Mouse (Mus musculus): ENCODE data around the gene Snf8. TPM values are rescaled to one million over a fixed set of nuclear protein-coding genes. Genes with fewer than 3 reads are reported as not detected.

The Snf8 gene
- 81.3 and 91.8 TPM in 2 replicates for polyA plus RNA-seq (2012; ENCODE audit: insufficient read depth, insufficient read length, missing spikeins)

DNA sequence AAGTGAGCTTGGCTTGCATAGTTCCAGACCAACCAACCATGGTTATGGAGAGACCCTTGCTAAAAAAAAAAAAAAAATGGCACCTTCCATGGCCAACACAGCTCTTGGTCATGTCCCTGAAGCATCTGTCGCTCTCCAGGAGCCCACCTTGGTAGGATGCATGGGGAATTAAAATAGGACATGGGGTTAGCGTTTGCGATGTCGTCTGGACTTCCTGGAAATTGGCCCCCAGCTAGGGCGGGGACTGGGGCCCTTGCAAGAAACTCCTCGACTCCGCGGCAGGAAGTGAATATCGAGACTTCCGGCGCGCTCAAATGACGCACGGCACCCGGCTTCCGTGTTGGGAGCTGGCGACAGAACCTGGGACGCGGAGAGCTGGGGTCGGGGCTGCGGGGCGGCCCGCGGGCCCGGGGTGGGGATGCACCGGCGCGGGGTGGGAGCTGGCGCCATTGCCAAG lies at the start of gene Snf8:
Gene Snf8, plus strand, starts transcription at position 290 of the 457 bp plus-strand sequence.
- H3K4me1 ChIP-seq (ENCODE audit: control insufficient read depth, insufficient read depth, low read length), result peaks cover 8% of the 10 kb centered on the region
- H3K4me3 ChIP-seq (ENCODE audit: insufficient read depth, low read length), result peak within 1 kb of the TSS; percentile 88
- peak within 1 kb of the TSS; percentile 67 for H3K27ac ChIP-seq (ENCODE audit: insufficient read depth, low read depth, low read length)
- TF ChIP-seq CTCF (IDR thresholded peaks at IDR 0.05; ENCODE audit: low read depth, low read length) (no peak), POLR2A (IDR thresholded peaks at IDR 0.05; ENCODE audit: borderline replicate concordance, low read depth, low read length) (no peak; the same call in 1 of the 2 replicates)

DNA sequence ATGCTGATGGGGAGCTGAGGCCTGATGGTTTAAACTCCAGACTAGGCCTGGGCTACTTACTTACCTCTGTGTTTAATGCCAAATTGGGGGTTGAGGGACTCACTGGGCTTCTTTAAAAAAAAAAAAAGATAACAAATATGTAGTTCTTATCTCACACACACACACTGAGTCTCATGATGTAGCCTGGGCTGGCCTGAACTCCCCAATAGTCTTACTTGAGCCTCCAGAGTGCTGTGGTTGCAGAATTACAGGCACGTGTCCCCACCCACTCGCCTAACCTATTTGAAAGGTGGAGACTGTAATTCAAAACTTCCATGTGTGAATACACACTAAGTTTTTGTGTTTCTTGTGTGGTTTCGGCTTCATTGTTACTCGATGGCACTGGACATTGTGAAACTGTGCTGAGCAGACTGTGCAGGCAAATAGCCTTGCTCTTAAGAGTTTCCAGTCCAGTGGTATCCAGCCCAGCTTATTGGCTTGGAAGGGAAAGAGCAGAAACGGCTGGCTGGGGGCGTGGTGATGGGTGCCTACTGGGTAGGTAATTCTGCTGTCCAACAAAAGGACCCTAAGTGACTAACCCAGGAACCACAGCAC lies 46.7 kb upstream of the Snf8 start:
- TF ChIP-seq CTCF (IDR thresholded peaks at IDR 0.05; ENCODE audit: low read depth, low read length) (no peak), POLR2A (IDR thresholded peaks at IDR 0.05; ENCODE audit: borderline replicate concordance, low read depth, low read length) (no peak)
- no peaks in the 10 kb centered on the region for H3K4me1 ChIP-seq (ENCODE audit: control insufficient read depth, insufficient read depth, low read length)
- H3K4me3 ChIP-seq (ENCODE audit: insufficient read depth, low read length), result no peak overlapping the region
- H3K27ac ChIP-seq (ENCODE audit: insufficient read depth, low read depth, low read length), result no peak overlapping the region

DNA sequence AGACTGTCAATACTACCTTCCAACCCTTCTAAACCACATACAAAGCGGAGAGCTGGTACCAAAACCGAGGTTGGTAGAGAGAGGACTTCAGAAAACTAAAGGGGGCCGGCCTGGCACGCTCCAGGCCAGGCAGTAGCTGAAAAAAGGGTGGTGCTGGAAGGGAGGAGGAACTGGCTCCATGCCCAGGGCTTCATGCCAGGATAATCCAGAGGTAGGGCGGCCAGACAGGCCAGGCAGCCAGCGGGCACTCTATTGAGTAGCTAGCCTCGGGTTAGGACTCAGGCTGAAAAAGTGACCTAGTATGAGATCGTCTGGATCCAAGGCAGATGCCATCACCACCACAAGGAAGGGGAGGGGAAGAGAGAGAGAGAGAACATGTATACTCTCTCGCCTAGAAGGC lies 46.2 kb upstream of the Snf8 start:
- H3K4me3 ChIP-seq (ENCODE audit: insufficient read depth, low read length), result no peak overlapping the region
- H3K27ac ChIP-seq (ENCODE audit: insufficient read depth, low read depth, low read length), result no peak overlapping the region
- TF ChIP-seq POLR2A (IDR thresholded peaks at IDR 0.05; ENCODE audit: borderline replicate concordance, low read depth, low read length), result no peak
- no peaks in the 10 kb centered on the region for H3K4me1 ChIP-seq (ENCODE audit: control insufficient read depth, insufficient read depth, low read length)

DNA sequence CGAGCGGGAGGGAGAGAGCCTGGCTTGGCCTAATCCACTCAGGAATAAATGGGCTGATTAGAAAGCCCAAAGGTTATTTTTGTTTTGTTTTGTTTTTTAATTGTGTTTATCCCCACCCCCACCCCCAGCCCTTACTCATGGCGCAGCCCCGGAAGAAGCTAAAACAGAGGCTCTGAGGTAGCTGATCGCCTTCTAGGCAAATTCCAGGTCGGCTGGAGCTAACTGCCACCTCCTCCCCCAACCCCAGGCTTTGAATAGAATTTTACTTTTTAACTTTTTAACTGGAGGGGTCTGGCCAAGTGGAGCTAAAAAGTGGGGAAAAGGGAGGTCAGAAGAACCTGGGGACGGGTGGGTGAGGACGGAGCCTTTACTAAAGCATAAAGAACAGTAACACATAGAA lies 44.8 kb upstream of the Snf8 start:
- no peaks in the 10 kb centered on the region for H3K4me1 ChIP-seq (ENCODE audit: control insufficient read depth, insufficient read depth, low read length)
- TF ChIP-seq POLR2A (IDR thresholded peaks at IDR 0.05; ENCODE audit: borderline replicate concordance, low read depth, low read length) (no peak), CTCF (IDR thresholded peaks at IDR 0.05; ENCODE audit: low read depth, low read length) (no peak)
- H3K27ac ChIP-seq (ENCODE audit: insufficient read depth, low read depth, low read length), result no peak overlapping the region
- H3K4me3 ChIP-seq (ENCODE audit: insufficient read depth, low read length), result no peak overlapping the region

DNA sequence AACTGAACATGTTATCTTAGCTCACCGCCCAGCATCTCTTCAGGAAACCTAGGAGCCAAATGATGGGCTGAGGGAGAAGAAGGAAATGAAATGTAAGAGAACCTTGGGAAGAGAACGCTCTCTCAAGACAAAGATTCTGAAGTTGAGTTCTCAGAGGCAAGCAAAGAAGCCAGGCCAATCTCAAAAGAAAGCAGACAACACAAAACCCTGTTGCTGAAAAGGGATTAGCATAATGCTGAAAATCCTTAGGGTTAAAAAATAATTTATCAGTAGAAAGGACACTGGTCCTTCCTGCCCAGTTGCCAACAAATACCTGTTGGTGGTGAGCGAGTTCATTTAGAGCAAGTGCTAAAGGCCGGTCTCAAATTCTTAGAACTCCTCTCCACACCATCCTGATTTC lies 44.3 kb upstream of the Snf8 start:
- Histone ChIP-seq H3K27ac (ENCODE audit: insufficient read depth, low read depth, low read length) (no peak overlapping the region), H3K4me3 (ENCODE audit: insufficient read depth, low read length) (no peak overlapping the region), H3K4me1 (ENCODE audit: control insufficient read depth, insufficient read depth, low read length) (no peaks in the 10 kb centered on the region)
- TF ChIP-seq CTCF (IDR thresholded peaks at IDR 0.05; ENCODE audit: low read depth, low read length), result no peak
- TF ChIP-seq POLR2A (IDR thresholded peaks at IDR 0.05; ENCODE audit: borderline replicate concordance, low read depth, low read length), result no peak

DNA sequence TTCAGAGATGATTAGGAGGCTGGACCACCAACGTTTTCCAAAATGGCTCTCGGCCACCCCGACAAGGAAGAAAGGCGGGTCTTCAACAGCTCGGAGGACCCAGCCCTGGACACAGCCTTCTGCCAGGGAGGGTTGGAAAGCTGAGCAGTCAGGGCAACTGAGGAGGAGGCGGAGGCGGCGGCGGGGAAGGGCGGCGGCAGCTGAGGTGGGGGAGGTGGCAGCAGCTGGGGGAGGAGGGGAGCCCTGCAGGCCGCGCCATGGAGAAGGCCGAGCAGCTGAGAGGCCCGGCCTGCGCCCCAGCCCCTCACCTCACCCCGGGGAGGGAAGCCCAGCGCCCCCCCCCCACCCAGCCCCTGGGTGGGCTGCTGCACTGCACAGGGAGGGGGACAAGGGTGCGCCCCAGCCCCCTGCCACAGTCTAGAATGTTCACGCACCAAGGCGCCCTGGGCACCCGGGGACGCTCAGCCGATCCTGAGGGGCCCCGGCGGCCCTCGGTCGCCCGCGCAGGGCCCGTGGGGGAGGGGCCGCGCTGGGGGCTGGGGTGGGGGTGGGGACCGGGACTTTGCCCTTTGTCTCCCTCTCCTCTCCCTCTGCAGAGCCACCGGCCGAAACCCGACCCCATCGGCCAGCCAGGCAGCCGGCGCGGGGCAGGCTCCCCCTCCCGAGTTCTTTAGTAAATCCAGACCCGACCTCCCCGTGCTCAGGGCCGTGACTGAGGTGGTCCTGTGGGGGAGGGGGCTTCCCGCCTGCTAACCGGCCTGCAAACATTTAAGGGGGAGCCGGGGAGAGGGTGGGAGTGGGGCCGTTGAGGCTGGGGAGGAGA lies 43.6 kb upstream of the Snf8 start:
- Histone ChIP-seq H3K4me1 (ENCODE audit: control insufficient read depth, insufficient read depth, low read length) (no peaks in the 10 kb centered on the region), H3K4me3 (ENCODE audit: insufficient read depth, low read length) (no peak overlapping the region), H3K27ac (ENCODE audit: insufficient read depth, low read depth, low read length) (no peak overlapping the region)
- TF ChIP-seq POLR2A (IDR thresholded peaks at IDR 0.05; ENCODE audit: borderline replicate concordance, low read depth, low read length) (no peak), CTCF (IDR thresholded peaks at IDR 0.05; ENCODE audit: low read depth, low read length) (no peak)

DNA sequence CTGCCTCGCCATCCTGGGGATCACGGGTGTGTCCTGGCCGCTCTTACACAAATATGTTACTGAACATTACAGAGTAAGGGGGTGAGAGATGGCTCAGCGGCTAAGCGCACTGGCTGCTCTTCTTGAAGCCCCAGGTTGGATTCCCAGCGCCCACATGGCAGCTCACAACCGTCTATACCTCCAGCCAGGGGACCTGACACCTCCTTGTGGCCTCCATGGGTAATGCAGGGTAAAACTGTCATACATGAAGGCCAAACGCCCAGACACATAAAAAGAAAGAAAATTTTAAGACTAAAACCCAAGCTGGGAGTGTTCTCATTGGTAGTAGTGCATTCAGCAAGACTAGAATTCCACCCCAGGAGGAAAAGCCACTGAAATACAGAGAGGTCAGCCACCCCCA lies 40.5 kb upstream of the Snf8 start:
- TF ChIP-seq CTCF (IDR thresholded peaks at IDR 0.05; ENCODE audit: low read depth, low read length) (no peak), POLR2A (IDR thresholded peaks at IDR 0.05; ENCODE audit: borderline replicate concordance, low read depth, low read length) (no peak)
- H3K4me1 ChIP-seq (ENCODE audit: control insufficient read depth, insufficient read depth, low read length), result no peaks in the 10 kb centered on the region

DNA sequence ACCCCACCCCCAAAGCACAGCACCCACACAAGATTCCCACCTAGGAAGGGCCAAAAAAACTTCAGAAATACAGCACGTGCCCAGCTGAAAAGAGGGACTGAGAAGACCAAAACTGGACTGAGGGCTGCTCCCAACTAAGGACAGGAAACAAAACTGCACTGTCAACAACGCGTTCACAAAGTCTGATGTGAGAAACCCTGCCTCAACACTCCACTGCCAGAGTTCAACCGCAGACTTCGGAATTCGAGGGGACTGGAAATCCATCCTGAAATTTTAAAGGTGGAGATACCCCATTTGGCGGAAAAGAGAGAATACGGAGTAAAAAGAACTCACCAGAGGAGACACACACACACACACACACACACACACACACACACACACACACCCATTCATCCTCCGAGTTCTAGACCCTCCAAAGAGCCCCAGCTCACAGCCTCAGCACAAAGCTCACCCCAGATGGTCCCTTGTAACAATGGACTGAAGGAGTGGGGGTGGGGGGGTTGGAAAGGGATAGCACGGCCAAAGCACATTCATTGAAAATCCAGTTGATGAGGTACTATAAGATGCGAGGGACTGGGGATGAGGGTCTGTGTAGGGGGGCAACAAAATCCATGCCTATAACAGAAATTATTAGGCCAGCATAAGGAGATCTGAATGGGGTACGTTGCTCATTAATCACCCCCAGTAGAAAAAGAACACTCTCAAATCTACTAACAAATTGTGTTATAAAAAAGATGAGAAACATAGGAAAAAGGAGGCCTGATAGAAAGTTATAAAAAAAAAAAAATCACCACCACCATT lies 31.4 kb upstream of the Snf8 start:
- H3K27ac ChIP-seq (ENCODE audit: insufficient read depth, low read depth, low read length), result no peak overlapping the region
- H3K4me1 ChIP-seq (ENCODE audit: control insufficient read depth, insufficient read depth, low read length), result no peaks in the 10 kb centered on the region
- TF ChIP-seq POLR2A (IDR thresholded peaks at IDR 0.05; ENCODE audit: borderline replicate concordance, low read depth, low read length) (no peak), CTCF (IDR thresholded peaks at IDR 0.05; ENCODE audit: low read depth, low read length) (no peak)
- H3K4me3 ChIP-seq (ENCODE audit: insufficient read depth, low read length), result no peak overlapping the region

More for the DNA sequence above, 40.5 kb upstream of the Snf8 start:
- no peak overlapping the region for H3K27ac ChIP-seq (ENCODE audit: insufficient read depth, low read depth, low read length)
- H3K4me3 ChIP-seq (ENCODE audit: insufficient read depth, low read length), result no peak overlapping the region

DNA sequence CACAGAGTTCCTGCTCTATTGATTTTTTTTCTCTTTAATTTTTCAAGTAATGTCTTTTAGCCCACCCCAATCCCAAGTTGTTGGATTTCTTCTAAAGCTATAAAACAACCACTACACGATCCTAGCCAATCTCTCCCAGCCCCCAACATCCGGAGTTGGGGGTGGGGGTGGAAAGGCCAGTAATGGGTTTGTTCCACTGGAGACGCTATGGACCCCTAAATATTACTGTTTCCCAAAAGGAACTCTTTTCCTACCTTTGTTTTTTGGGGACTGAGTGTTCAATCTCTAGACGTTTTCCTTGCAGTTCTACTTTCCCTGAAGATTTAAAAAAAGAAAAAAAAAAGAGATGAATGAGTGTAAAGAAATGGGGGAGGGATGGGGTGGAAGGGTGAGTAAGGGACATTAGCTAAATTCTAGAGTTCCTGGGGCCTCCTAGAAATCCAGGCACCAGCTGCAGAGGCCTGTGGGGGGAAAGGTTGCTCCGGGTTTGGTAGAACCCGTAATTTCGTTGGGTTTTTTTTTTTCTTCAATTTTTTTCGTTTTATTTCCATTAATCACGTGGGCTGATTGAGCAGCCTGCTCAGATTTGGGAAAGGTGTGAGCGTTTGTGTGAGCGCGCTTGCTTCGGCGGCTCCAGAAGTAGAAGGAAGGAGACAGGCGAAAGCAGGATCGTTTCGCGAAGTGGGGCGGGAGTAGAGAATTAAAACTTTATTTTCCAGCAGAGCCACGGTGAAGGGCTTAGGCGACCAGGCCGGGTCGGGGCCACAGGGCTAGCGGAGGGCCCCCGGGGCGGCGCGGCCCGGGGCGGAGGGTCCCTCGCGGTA lies 30.5 kb upstream of the Snf8 start:
- no peaks in the 10 kb centered on the region for H3K4me1 ChIP-seq (ENCODE audit: control insufficient read depth, insufficient read depth, low read length)
- H3K4me3 ChIP-seq (ENCODE audit: insufficient read depth, low read length), result peak overlapping the region; percentile 37
- no peak overlapping the region for H3K27ac ChIP-seq (ENCODE audit: insufficient read depth, low read depth, low read length)
- TF ChIP-seq POLR2A (IDR thresholded peaks at IDR 0.05; ENCODE audit: borderline replicate concordance, low read depth, low read length) (no peak), CTCF (IDR thresholded peaks at IDR 0.05; ENCODE audit: low read depth, low read length) (no peak)
